Mouse (Mus musculus) small intestine, adult 2 months (tissue): ENCODE measurements around the gene Cacnb2.

Experiments
- CTCF ChIP-seq: fragments of 200-500 bp; IDR thresholded peaks from 2 replicates; pipeline ENCODE4 v1.5.1; 2012; ENCODE audit warnings: low read depth, mild to moderate bottlenecking, control low read depth, inconsistent platforms, low read length, moderate library complexity, mixed read lengths; ENCODE audit not compliant: insufficient replicate concordance, insufficient read length; ENCODE audit errors: extremely low read depth
- POLR2A ChIP-seq: fragments of 200-500 bp; IDR thresholded peaks from 2 replicates; pipeline ENCODE4 v1.6.1; 2012; ENCODE audit warnings: low read depth, mild to moderate bottlenecking, control low read depth, inconsistent platforms, low read length, moderate library complexity

GRCm38 (mm10) chr2:14851383-14851782, 248.5 kb downstream of the Cacnb2 start:
- TF ChIP-seq CTCF, result no peak
- TF ChIP-seq POLR2A, result no peak
